Mouse (Mus musculus) midbrain, embryonic 13.5 days (tissue): ENCODE results near the gene Gpbar1. TPM values are rescaled to one million over a fixed set of nuclear protein-coding genes. Genes with fewer than 3 reads are reported as not detected.
"Not testable (repeated sequence)": the region's sequence is repeated elsewhere in the genome, so short reads cannot be mapped to it uniquely, and the experiment has no call there.

Source experiments
- ATAC-seq: fragments of 200-750 bp; cut with Nextera tagmentation; 2 replicates; pipeline ENCODE4 v1.8.0; 2017; ENCODE audit warnings: mild to moderate bottlenecking, moderate TSS enrichment, moderate library complexity
- H3K27ac ChIP-seq: fragments of 300-500 bp; sonication (generic); 2 replicates; pipeline ENCODE4 v1.5.1; 2015; ENCODE audit warnings: inconsistent platforms, mild to moderate bottlenecking, moderate library complexity
- H3K27me3 ChIP-seq: fragments of 300-500 bp; sonication (generic); 2 replicates; pipeline ENCODE4 v1.6.1; 2015; ENCODE audit warnings: mild to moderate bottlenecking, inconsistent platforms
- H3K36me3 ChIP-seq: fragments of 300-500 bp; sonication (generic); 2 replicates; pipeline ENCODE4 v1.6.1; 2015; ENCODE audit warnings: mild to moderate bottlenecking, inconsistent platforms
- H3K4me1 ChIP-seq: fragments of 300-500 bp; sonication (generic); replicated peaks from 2 replicates; pipeline ENCODE4 v1.6.1; 2015; ENCODE audit warnings: inconsistent platforms
- H3K4me2 ChIP-seq: fragments of 300-500 bp; sonication (generic); replicated peaks from 2 replicates; pipeline ENCODE4 v1.6.1; 2015; ENCODE audit warnings: moderate library complexity, mild to moderate bottlenecking, inconsistent platforms
- H3K4me3 ChIP-seq: fragments of 300-500 bp; sonication (generic); replicated peaks from 2 replicates; pipeline ENCODE4 v1.5.1; 2015; ENCODE audit warnings: mild to moderate bottlenecking, inconsistent platforms
- H3K9ac ChIP-seq: fragments of 300-500 bp; sonication (generic); replicated peaks from 2 replicates; pipeline ENCODE4 v1.6.1; 2015; ENCODE audit warnings: mild to moderate bottlenecking, inconsistent platforms
- H3K9me3 ChIP-seq: fragments of 300-500 bp; sonication (generic); 2 replicates; pipeline ENCODE4 v1.6.1; 2016; ENCODE audit warnings: mild to moderate bottlenecking, inconsistent platforms
- WGBS: fragments of 180-500 bp; shearing (Covaris S2); methylation state at CpG from one replicate; pipeline ENCODE4 v1.1.7; 2015; 5-methylcytosine and 5-hydroxymethylcytosine counted together
- polyA plus RNA-seq: library from polyadenylated mRNA; unstranded; fragments of >200 nt; fragmentation: Nextera tagmentation; extraction: Ambion mirVana; gene quantifications from 2 replicates; pipeline ENCODE4 v1.2.1, GENCODE M21; 2015

The Gpbar1 gene
- polyA plus RNA-seq, 1 experiment from 2014 or later, result 0.24 TPM

- Histone ChIP-seq H3K27me3 (no peaks in the 10 kb centered on the region), H3K27ac (no peak overlapping the region), H3K9ac (no peak overlapping the region), H3K4me2 (no peak overlapping the region), H3K4me1 (no peaks in the 10 kb centered on the region), H3K36me3 (no peaks in the 10 kb centered on the region), H3K4me3 (no peak overlapping the region), H3K9me3 (no peaks in the 10 kb centered on the region; the same call in 1 of the 2 replicates)
- 87% methylated on average over 3 of the region's 3 CpGs for WGBS
- no peak for ATAC-seq
Measured at GRCm38 (mm10) chr1:74314796-74315195, 36.4 kb downstream of the Gpbar1 start.

GRCm38 (mm10) chr1:74316114-74316827, 37.9 kb downstream of the Gpbar1 start:
- Histone ChIP-seq H3K36me3 (no peaks in the 10 kb centered on the region), H3K9me3 (no peaks in the 10 kb centered on the region; the same call in 1 of the 2 replicates), H3K4me1 (no peaks in the 10 kb centered on the region), H3K9ac (no peak overlapping the region), H3K4me2 (no peak overlapping the region), H3K27me3 (no peaks in the 10 kb centered on the region), H3K4me3 (no peak overlapping the region), H3K27ac (no peak overlapping the region)
- 82% methylated on average over 4 of the region's 4 CpGs for WGBS
- no peak for ATAC-seq

GRCm38 (mm10) chr1:74318711-74319110, 40.4 kb downstream of the Gpbar1 start:
- WGBS, result 94% methylated on average over 3 of the region's 3 CpGs
- no peaks in the 10 kb centered on the region for H3K27me3 ChIP-seq
- no peak overlapping the region for H3K9ac ChIP-seq
- no peak overlapping the region for H3K4me2 ChIP-seq
- H3K9me3 ChIP-seq, result no peaks in the 10 kb centered on the region
- no peaks in the 10 kb centered on the region for H3K36me3 ChIP-seq
- no peak overlapping the region for H3K4me3 ChIP-seq
- no peak for ATAC-seq
- no peak overlapping the region for H3K27ac ChIP-seq
- H3K4me1 ChIP-seq, result no peaks in the 10 kb centered on the region

GRCm38 (mm10) chr1:74321396-74321795, 43.0 kb downstream of the Gpbar1 start:
- Histone ChIP-seq H3K4me2 (no peak overlapping the region), H3K4me3 (no peak overlapping the region), H3K36me3 (no peaks in the 10 kb centered on the region), H3K4me1 (no peaks in the 10 kb centered on the region), H3K27me3 (no peaks in the 10 kb centered on the region), H3K27ac (no peak overlapping the region), H3K9me3 (no peaks in the 10 kb centered on the region), H3K9ac (no peak overlapping the region)
- 88% methylated on average over 3 of the region's 3 CpGs for WGBS
- no peak for ATAC-seq

- H3K4me3 ChIP-seq, ATAC-seq, H3K9me3 ChIP-seq, H3K36me3 ChIP-seq, H3K27me3 ChIP-seq, H3K4me2 ChIP-seq, H3K27ac ChIP-seq, H3K9ac ChIP-seq: not testable (repeated sequence)
- peaks cover 12% of the 10 kb centered on the region for H3K4me1 ChIP-seq
- WGBS, result 68% methylated on average over 2 of the region's 2 CpGs
Measured at GRCm38 (mm10) chr1:74326916-74327315, 48.6 kb downstream of the Gpbar1 start.

Other genes with a start within 250 kb of the Gpbar1 start
- 9.6 and 13.2 TPM in 2 replicates for gene Tns1, start 154.1 kb upstream of the Gpbar1 start, polyA plus RNA-seq
- 0.31 and 0.42 TPM in 2 replicates for gene Rufy4, start 153.0 kb upstream of the Gpbar1 start, polyA plus RNA-seq
- gene Cxcr2, start 124.6 kb upstream of the Gpbar1 start, polyA plus RNA-seq, result 0.09 TPM in 2 replicates
- gene Cxcr1, start 83.9 kb upstream of the Gpbar1 start, polyA plus RNA-seq, result not detected in 2 replicates
- gene Arpc2, start 42.5 kb upstream of the Gpbar1 start, polyA plus RNA-seq, result 384 and 393 TPM in 2 replicates
- 198 and 203 TPM in 2 replicates for gene Aamp, start 6.2 kb downstream of the Gpbar1 start, polyA plus RNA-seq
- 81.5 and 92.2 TPM in 2 replicates for gene Pnkd, start 6.4 kb downstream of the Gpbar1 start, polyA plus RNA-seq
- gene Tmbim1, start 27.1 kb downstream of the Gpbar1 start, polyA plus RNA-seq, result 6.3 and 7.1 TPM in 2 replicates
- gene Catip, start 83.6 kb downstream of the Gpbar1 start, polyA plus RNA-seq, result 0.41 and 0.62 TPM in 2 replicates
- gene Slc11a1, start 96.6 kb downstream of the Gpbar1 start, polyA plus RNA-seq, result 0.94 and 2.9 TPM in 2 replicates
- 17.2 and 18.6 TPM in 2 replicates for gene Ctdsp1, start 113.0 kb downstream of the Gpbar1 start, polyA plus RNA-seq
- gene Vil1, start 130.8 kb downstream of the Gpbar1 start, polyA plus RNA-seq, result 0.20 and 0.30 TPM in 2 replicates
- gene Cnot9, start 227.5 kb downstream of the Gpbar1 start, polyA plus RNA-seq, result 57.7 and 58.3 TPM in 2 replicates